In the genomic region with DNA sequence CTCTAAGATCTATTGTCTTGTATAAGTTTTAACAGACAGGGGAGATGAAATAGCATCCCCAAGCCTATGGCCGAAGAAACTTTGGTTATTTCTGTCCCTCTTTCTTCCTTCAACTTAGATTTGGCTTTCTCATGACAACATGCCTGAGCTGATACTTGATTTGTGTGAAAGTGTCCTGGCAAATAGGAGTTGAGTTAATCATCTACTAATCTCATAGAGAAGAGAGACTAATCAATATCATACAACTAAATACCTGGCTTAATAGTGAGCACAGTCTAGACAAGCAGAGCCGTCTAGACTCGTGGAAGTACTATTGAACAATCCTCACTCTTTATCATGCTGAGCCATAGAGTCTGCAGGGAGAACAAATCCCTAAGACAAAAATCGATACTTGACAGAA, we compare ENCODE assay signal across 29 mouse cellular contexts.
"Had no signal": no experiment of that assay in that cellular context is flagged by ENCODE, and none has a peak within 500 bp of the region (broad histone marks: within the 10 kb centered on the region; RNA-seq: fewer than 3 reads in every experiment).

No protein-coding gene starts in this region.

- H3K4me2 ChIP-seq: embryonic facial prominence, embryonic 12.5 days; embryonic facial prominence, embryonic 13.5 days; embryonic facial prominence, embryonic 15.5 days; forebrain, embryonic 12.5 days; forebrain, embryonic 13.5 days; forebrain, embryonic 15.5 days had no signal

- DNase-seq: cerebellum, adult 2 months; cerebellum, adult 8-10 months; cerebellum, adult 9-10 months; cerebellum, adult 9-11 months; cerebellum, postnatal 10 days; cerebellum, postnatal 14 days; cerebellum, postnatal 25 days; cerebellum, postnatal 36 days; embryo, embryonic 11 days; forebrain, postnatal 0 days; gastrocnemius, adult 2 months; gastrocnemius, postnatal 10 days; gastrocnemius, postnatal 14 days; gastrocnemius, postnatal 25 days; gastrocnemius, postnatal 36 days; heart, adult 11 months; heart, adult 18-20 months; heart, adult 2 months had no signal

- H3K4me3 ChIP-seq: embryonic facial prominence, embryonic 10.5 days; embryonic facial prominence, embryonic 12.5 days; embryonic facial prominence, embryonic 13.5 days; embryonic facial prominence, embryonic 15.5 days; erythroblast, embryonic 14.5 days; forebrain, embryonic 10.5 days; forebrain, embryonic 12.5 days; forebrain, embryonic 13.5 days; forebrain, embryonic 15.5 days; gastrocnemius, adult 2 months; heart, adult 2 months had no signal

- H3K27me3 ChIP-seq: embryonic facial prominence, embryonic 12.5 days; embryonic facial prominence, embryonic 13.5 days; embryonic facial prominence, embryonic 15.5 days; forebrain, embryonic 12.5 days; forebrain, embryonic 13.5 days; forebrain, embryonic 15.5 days had no signal

- H3K9ac ChIP-seq: embryonic facial prominence, embryonic 12.5 days; embryonic facial prominence, embryonic 13.5 days; embryonic facial prominence, embryonic 15.5 days; forebrain, embryonic 12.5 days; forebrain, embryonic 13.5 days; forebrain, embryonic 15.5 days; forebrain, postnatal 0 days had no signal

- H3K4me1 ChIP-seq: embryonic facial prominence, embryonic 10.5 days; embryonic facial prominence, embryonic 12.5 days; embryonic facial prominence, embryonic 13.5 days; embryonic facial prominence, embryonic 15.5 days; forebrain, embryonic 10.5 days; forebrain, embryonic 12.5 days; forebrain, embryonic 13.5 days; forebrain, embryonic 15.5 days had no signal

- ATAC-seq: forebrain, embryonic 13.5 days; forebrain, embryonic 14.5 days; forebrain, embryonic 15.5 days; forebrain, embryonic 16.5 days; forebrain, postnatal 0 days had no signal

- H3K27ac ChIP-seq: embryonic facial prominence, embryonic 10.5 days; embryonic facial prominence, embryonic 12.5 days; embryonic facial prominence, embryonic 13.5 days; embryonic facial prominence, embryonic 15.5 days; forebrain, embryonic 10.5 days; forebrain, embryonic 12.5 days; forebrain, embryonic 13.5 days; forebrain, embryonic 15.5 days; gastrocnemius, adult 2 months; heart, adult 2 months had no signal

- H3K9me3 ChIP-seq: embryonic facial prominence, embryonic 10.5 days; embryonic facial prominence, embryonic 12.5 days; embryonic facial prominence, embryonic 13.5 days; embryonic facial prominence, embryonic 15.5 days; forebrain, embryonic 10.5 days; forebrain, embryonic 12.5 days; forebrain, embryonic 13.5 days; forebrain, embryonic 15.5 days had no signal

- H3K36me3 ChIP-seq: embryonic facial prominence, embryonic 10.5 days; embryonic facial prominence, embryonic 12.5 days; embryonic facial prominence, embryonic 13.5 days; embryonic facial prominence, embryonic 15.5 days; forebrain, embryonic 10.5 days; forebrain, embryonic 12.5 days; forebrain, embryonic 15.5 days had no signal
